Mouse (Mus musculus): ENCODE data around the gene Gm39566.

- TF ChIP-seq POLR2A (IDR thresholded peaks at IDR 0.05; ENCODE audit: insufficient read depth, low read length), result no peak
- TF ChIP-seq CTCF (IDR thresholded peaks at IDR 0.05; ENCODE audit: low read depth, low read length), result no peak
Measured at GRCm38 (mm10) chr11:69818365-69818764, 3.3 kb upstream of the Gm39566 start, which contains the start of gene Spem2.
